ENCODE assay signal across 8 mouse cellular contexts in the genomic region with DNA sequence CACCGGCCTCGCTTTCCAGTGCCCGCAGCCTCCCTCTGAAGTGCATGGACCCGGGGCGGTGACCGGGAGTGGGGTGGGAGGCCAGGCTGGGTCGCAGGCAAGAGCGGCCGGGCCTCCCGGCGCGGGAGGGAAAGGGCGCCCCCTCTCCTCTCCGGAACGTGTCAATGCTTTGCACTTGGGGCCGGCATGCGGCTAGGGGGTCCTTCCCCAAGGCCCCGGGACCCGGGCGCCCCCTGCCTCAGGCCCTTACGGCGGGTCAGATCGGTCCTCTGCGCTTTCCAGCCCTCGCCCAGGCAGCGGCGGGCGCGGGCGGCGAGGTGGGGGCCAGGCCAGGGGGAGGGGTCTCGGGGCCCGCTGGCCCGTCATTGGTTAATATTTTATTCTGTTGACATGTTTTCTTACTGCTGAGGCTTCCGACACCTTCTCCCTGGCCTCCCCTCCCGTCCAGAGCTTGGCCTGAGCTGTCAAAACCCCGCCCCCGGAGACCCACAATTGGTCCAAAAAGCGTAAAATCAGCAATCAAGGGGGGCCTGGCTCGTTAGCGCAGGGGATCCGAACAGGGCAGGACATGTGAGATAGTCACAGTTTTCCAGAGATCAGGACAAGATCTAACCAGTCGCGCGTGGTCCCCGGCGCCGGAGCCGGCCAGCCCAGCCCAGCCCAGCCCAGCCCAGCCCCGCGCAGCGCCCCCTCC. TPM values are rescaled to one million over a fixed set of nuclear protein-coding genes. Genes with fewer than 3 reads are reported as not detected.
DNase-seq lines count a peak whose midpoint lies in the region; ATAC-seq and TF ChIP-seq lines count a peak whose summit lies in the region.

A gene (plus strand): TSS at position 321 of the 694 bp plus-strand sequence.

- no peak for TF ChIP-seq EP300 in lung, postnatal 0 days (IDR thresholded peaks at IDR 0.05)

- H3K27me3 ChIP-seq in lung, postnatal 0 days (replicated peaks; ENCODE audit: insufficient read depth, low read length): peaks cover 29% of the 10 kb centered on the region
- peaks cover 77% of the 10 kb centered on the region for H3K27me3 ChIP-seq in stomach, embryonic 15.5 days (replicated peaks)

- peak within 1 kb of the TSS; percentile 97 for H3K27ac ChIP-seq in lung, postnatal 0 days (ENCODE audit: low read length)
- peak within 1 kb of the TSS; percentile 84 for H3K27ac ChIP-seq in stomach, embryonic 15.5 days

- peak within 1 kb of the TSS; percentile 84 for H3K9ac ChIP-seq in lung, postnatal 0 days (replicated peaks; ENCODE audit: low read depth)
- H3K9ac ChIP-seq in stomach, embryonic 15.5 days: peak within 1 kb of the TSS; percentile 53

- WGBS in lung, postnatal 0 days: 2% methylated on average over 24 of the region's 52 CpGs
- under 1% methylated on average over 48 of the region's 52 CpGs for WGBS in stomach, embryonic 15.5 days

- peak; percentile 85 for ATAC-seq in lung, postnatal 0 days
- ATAC-seq in stomach, embryonic 15.5 days (ENCODE audit: insufficient read depth, low FRiP score, low read depth): peak; percentile 62

- H3K9me3 ChIP-seq in lung, postnatal 0 days (ENCODE audit: low read length): no peaks in the 10 kb centered on the region
- H3K9me3 ChIP-seq in stomach, embryonic 15.5 days: no peaks in the 10 kb centered on the region

- peaks cover 17% of the 10 kb centered on the region; the same call in 1 of the 2 replicates for H3K36me3 ChIP-seq in lung, postnatal 0 days (ENCODE audit: insufficient read depth, low read length)
- H3K36me3 ChIP-seq in stomach, embryonic 15.5 days: no peaks in the 10 kb centered on the region

- peak within 1 kb of the TSS; percentile 63 for H3K4me3 ChIP-seq in lung, postnatal 0 days (ENCODE audit: low read depth, low read length)
- H3K4me3 ChIP-seq in stomach, embryonic 15.5 days (replicated peaks): peak within 1 kb of the TSS; percentile 60

- peak; percentile 22 for DNase-seq in NIH3T3 (ENCODE audit: low read depth)
- DNase-seq in embryo, embryonic 9.5 days (ENCODE audit: extremely low spot score): peak; percentile 86
- peak; percentile 85 to 90 for DNase-seq in heart, adult 9 months (ENCODE audit: low spot score in 2 of 2)
- peak; percentile 96 for DNase-seq in kidney, adult 9 months
- DNase-seq in lung, postnatal 0 days (ENCODE audit: low spot score): peak; percentile 96
- DNase-seq in spleen, adult 12 weeks (ENCODE audit: low spot score): no peak
- DNase-seq in right cerebral cortex, postnatal 36 days (ENCODE audit: low spot score in 2 of 2): no peak

- TF ChIP-seq CTCF in lung, postnatal 0 days (IDR thresholded peaks at IDR 0.05): peak; percentile 47

- peak within 1 kb of the TSS; percentile 80 for H3K4me2 ChIP-seq in lung, postnatal 0 days (replicated peaks; ENCODE audit: low read depth, low read length)
- peak within 1 kb of the TSS; percentile 95 for H3K4me2 ChIP-seq in stomach, embryonic 15.5 days

- peaks cover 12% of the 10 kb centered on the region for H3K4me1 ChIP-seq in lung, postnatal 0 days (ENCODE audit: insufficient read depth, low read depth, low read length)
- H3K4me1 ChIP-seq in stomach, embryonic 15.5 days: peaks cover 33% of the 10 kb centered on the region

RNA-seq across cellular contexts. Expression of the gene that starts here (rescaled TPM):
- polyA plus RNA-seq in lung, postnatal 0 days (2015; fragmentation: Nextera tagmentation; extraction: Ambion mirVana): 43.6 and 49.6 TPM in 2 replicates
- polyA plus RNA-seq in stomach, embryonic 15.5 days (2015; fragmentation: Nextera tagmentation; extraction: Ambion mirVana): 6.0 and 6.6 TPM in 2 replicates

Comparison
In these comparisons a context has a peak if more than half of its experiments do, and no peak if none do; other contexts are left out.
1. DNase-seq: peak in NIH3T3 (single experiment), embryo, embryonic 9.5 days (single experiment), heart, adult 9 months (2 of 2), kidney, adult 9 months (single experiment) and lung, postnatal 0 days (single experiment); none in spleen, adult 12 weeks (single experiment) and right cerebral cortex, postnatal 36 days (0 of 2).